Mouse (Mus musculus): ENCODE measurements around the gene Grid2ip. TPM values are rescaled to one million over a fixed set of nuclear protein-coding genes. Genes with fewer than 3 reads are reported as not detected.
A peak's percentile ranks its signal among the peaks of the same experiment; 100 is the strongest.

Grid2ip gene
- polyA plus RNA-seq, 1 experiment = not detected

GRCm38 (mm10) chr5:143404148-143404930 is 47.2 kb downstream of the Grid2ip start:
- Histone ChIP-seq H3K4me2 (ENCODE audit: low read depth) (peak overlapping the region; percentile 80), H3ac (ENCODE audit: control insufficient read depth, insufficient read length) (peak overlapping the region; percentile 86), H3K79me2 (ENCODE audit: control insufficient read depth, insufficient read depth) (peaks cover 55% of the 10 kb centered on the region), H3K36me3 (ENCODE audit: control insufficient read depth, insufficient read depth) (peaks cover 17% of the 10 kb centered on the region), H3K27me3 (ENCODE audit: control insufficient read depth, insufficient read depth, insufficient read length) (no peaks in the 10 kb centered on the region), H3K4me3 (peak overlapping the region; percentile 73)
- no peak for TF ChIP-seq POLR2A (IDR thresholded peaks at IDR 0.05; ENCODE audit: insufficient read length, low read depth)
- TF ChIP-seq MYOG (IDR thresholded peaks at IDR 0.05; ENCODE audit: control insufficient read depth in 1 of 3, insufficient read depth in 1 of 3, insufficient read length in 2 of 3, low read depth in 2 of 3) = no peak
- TF ChIP-seq TCF3 (IDR thresholded peaks at IDR 0.05; ENCODE audit: insufficient read length, low read depth) = no peak
- TF ChIP-seq POLR2AphosphoS2 (IDR thresholded peaks at IDR 0.05; ENCODE audit: insufficient read length, low read depth) = no peak
- TF ChIP-seq USF1 (IDR thresholded peaks at IDR 0.05; ENCODE audit: low read depth) = no peak
- no peak for TF ChIP-seq E2F4 (IDR thresholded peaks at IDR 0.05; ENCODE audit: insufficient read depth)
- no peak for TF ChIP-seq CEBPB (IDR thresholded peaks at IDR 0.05; ENCODE audit: insufficient read depth, poor library complexity, severe bottlenecking)
- no peak for TF ChIP-seq TCF12 (IDR thresholded peaks at IDR 0.05; ENCODE audit: insufficient read depth, poor library complexity, severe bottlenecking)
- TF ChIP-seq MAX (IDR thresholded peaks at IDR 0.05; ENCODE audit: low read depth) = no peak
- no peak for TF ChIP-seq SRF (IDR thresholded peaks at IDR 0.05; ENCODE audit: control insufficient read depth, insufficient read length, low read depth)
- TF ChIP-seq REST (IDR thresholded peaks at IDR 0.05; ENCODE audit: insufficient read depth, insufficient read length) = no peak
- no peak for TF ChIP-seq MYOD1 (IDR thresholded peaks at IDR 0.05; ENCODE audit: control insufficient read depth in 1 of 3, insufficient read length in 2 of 3, low read depth in 2 of 3)

- Histone ChIP-seq H3K79me2 (ENCODE audit: control insufficient read depth, insufficient read depth) (peaks cover 64% of the 10 kb centered on the region), H3K4me3 (peak overlapping the region; percentile 73), H3K4me2 (ENCODE audit: low read depth) (peak overlapping the region; percentile 80), H3K27me3 (ENCODE audit: control insufficient read depth, insufficient read depth, insufficient read length) (no peaks in the 10 kb centered on the region), H3ac (ENCODE audit: control insufficient read depth, insufficient read length) (no peak overlapping the region), H3K36me3 (ENCODE audit: control insufficient read depth, insufficient read depth) (peaks cover 25% of the 10 kb centered on the region)
- no peak for TF ChIP-seq USF1 (IDR thresholded peaks at IDR 0.05; ENCODE audit: low read depth)
- TF ChIP-seq REST (IDR thresholded peaks at IDR 0.05; ENCODE audit: insufficient read depth, insufficient read length) = no peak
- TF ChIP-seq POLR2A (IDR thresholded peaks at IDR 0.05; ENCODE audit: insufficient read length, low read depth) = no peak
- no peak for TF ChIP-seq TCF12 (IDR thresholded peaks at IDR 0.05; ENCODE audit: insufficient read depth, poor library complexity, severe bottlenecking)
- TF ChIP-seq MYOG (IDR thresholded peaks at IDR 0.05; ENCODE audit: control insufficient read depth in 1 of 3, insufficient read depth in 1 of 3, insufficient read length in 2 of 3, low read depth in 2 of 3) = no peak
- TF ChIP-seq POLR2AphosphoS2 (IDR thresholded peaks at IDR 0.05; ENCODE audit: insufficient read length, low read depth) = no peak
- TF ChIP-seq SRF (IDR thresholded peaks at IDR 0.05; ENCODE audit: control insufficient read depth, insufficient read length, low read depth) = no peak
- no peak for TF ChIP-seq E2F4 (IDR thresholded peaks at IDR 0.05; ENCODE audit: insufficient read depth)
- no peak for TF ChIP-seq CEBPB (IDR thresholded peaks at IDR 0.05; ENCODE audit: insufficient read depth, poor library complexity, severe bottlenecking)
- TF ChIP-seq MYOD1 (IDR thresholded peaks at IDR 0.05; ENCODE audit: control insufficient read depth in 1 of 3, insufficient read length in 2 of 3, low read depth in 2 of 3) = no peak
- TF ChIP-seq MAX (IDR thresholded peaks at IDR 0.05; ENCODE audit: low read depth) = no peak
- no peak for TF ChIP-seq TCF3 (IDR thresholded peaks at IDR 0.05; ENCODE audit: insufficient read length, low read depth)
Observed at GRCm38 (mm10) chr5:143405200-143405599, 48.1 kb downstream of the Grid2ip start.

GRCm38 (mm10) chr5:143406548-143406947 is 49.4 kb downstream of the Grid2ip start:
- no peak overlapping the region for H3K4me2 ChIP-seq (ENCODE audit: low read depth)
- H3K27me3 ChIP-seq (ENCODE audit: control insufficient read depth, insufficient read depth, insufficient read length) = no peaks in the 10 kb centered on the region
- H3K4me3 ChIP-seq = no peak overlapping the region
- peaks cover 77% of the 10 kb centered on the region for H3K79me2 ChIP-seq (ENCODE audit: control insufficient read depth, insufficient read depth)
- peaks cover 27% of the 10 kb centered on the region for H3K36me3 ChIP-seq (ENCODE audit: control insufficient read depth, insufficient read depth)
- no peak overlapping the region for H3ac ChIP-seq (ENCODE audit: control insufficient read depth, insufficient read length)
- TF ChIP-seq POLR2A (IDR thresholded peaks at IDR 0.05; ENCODE audit: insufficient read length, low read depth) = no peak
- TF ChIP-seq POLR2AphosphoS2 (IDR thresholded peaks at IDR 0.05; ENCODE audit: insufficient read length, low read depth) = no peak
- no peak for TF ChIP-seq MAX (IDR thresholded peaks at IDR 0.05; ENCODE audit: low read depth)
- no peak for TF ChIP-seq USF1 (IDR thresholded peaks at IDR 0.05; ENCODE audit: low read depth)
- no peak for TF ChIP-seq MYOG (IDR thresholded peaks at IDR 0.05; ENCODE audit: control insufficient read depth in 1 of 3, insufficient read depth in 1 of 3, insufficient read length in 2 of 3, low read depth in 2 of 3)
- TF ChIP-seq TCF12 (IDR thresholded peaks at IDR 0.05; ENCODE audit: insufficient read depth, poor library complexity, severe bottlenecking) = no peak
- TF ChIP-seq SRF (IDR thresholded peaks at IDR 0.05; ENCODE audit: control insufficient read depth, insufficient read length, low read depth) = no peak
- TF ChIP-seq CEBPB (IDR thresholded peaks at IDR 0.05; ENCODE audit: insufficient read depth, poor library complexity, severe bottlenecking) = no peak
- TF ChIP-seq E2F4 (IDR thresholded peaks at IDR 0.05; ENCODE audit: insufficient read depth) = no peak
- TF ChIP-seq REST (IDR thresholded peaks at IDR 0.05; ENCODE audit: insufficient read depth, insufficient read length) = no peak
- TF ChIP-seq TCF3 (IDR thresholded peaks at IDR 0.05; ENCODE audit: insufficient read length, low read depth) = no peak
- no peak for TF ChIP-seq MYOD1 (IDR thresholded peaks at IDR 0.05; ENCODE audit: control insufficient read depth in 1 of 3, insufficient read length in 2 of 3, low read depth in 2 of 3)

- Histone ChIP-seq H3K27me3 (ENCODE audit: control insufficient read depth, insufficient read depth, insufficient read length) (no peaks in the 10 kb centered on the region), H3K4me2 (ENCODE audit: low read depth) (no peak overlapping the region), H3K79me2 (ENCODE audit: control insufficient read depth, insufficient read depth) (peaks cover 90% of the 10 kb centered on the region), H3K4me3 (no peak overlapping the region), H3K36me3 (ENCODE audit: control insufficient read depth, insufficient read depth) (peaks cover 36% of the 10 kb centered on the region), H3ac (ENCODE audit: control insufficient read depth, insufficient read length) (no peak overlapping the region)
- TF ChIP-seq MAX (IDR thresholded peaks at IDR 0.05; ENCODE audit: low read depth) = no peak
- no peak for TF ChIP-seq TCF3 (IDR thresholded peaks at IDR 0.05; ENCODE audit: insufficient read length, low read depth)
- TF ChIP-seq REST (IDR thresholded peaks at IDR 0.05; ENCODE audit: insufficient read depth, insufficient read length) = no peak
- no peak for TF ChIP-seq MYOG (IDR thresholded peaks at IDR 0.05; ENCODE audit: control insufficient read depth in 1 of 3, insufficient read depth in 1 of 3, insufficient read length in 2 of 3, low read depth in 2 of 3)
- TF ChIP-seq USF1 (IDR thresholded peaks at IDR 0.05; ENCODE audit: low read depth) = no peak
- no peak for TF ChIP-seq SRF (IDR thresholded peaks at IDR 0.05; ENCODE audit: control insufficient read depth, insufficient read length, low read depth)
- no peak for TF ChIP-seq TCF12 (IDR thresholded peaks at IDR 0.05; ENCODE audit: insufficient read depth, poor library complexity, severe bottlenecking)
Observed at GRCm38 (mm10) chr5:143409239-143409638, 52.1 kb downstream of the Grid2ip start.

All from myocyte (in vitro differentiated cells).